Mouse (Mus musculus): ENCODE data around the gene Fgfr2.
A peak's percentile ranks its signal among the peaks of the same experiment; 100 is the strongest.

The Fgfr2 gene

GRCm38 (mm10) chr7:130938005-130938404 lies 2185.1 kb downstream of the Fgfr2 start:
- no peak for DNase-seq

- DNase-seq: no peak
These were observed 2185.8 kb downstream of the Fgfr2 start for GRCm38 (mm10) chr7:130937266-130937841.

GRCm38 (mm10) chr7:130936472-130936951 lies 2186.6 kb downstream of the Fgfr2 start:
- DNase-seq: no peak

GRCm38 (mm10) chr7:130935793-130936471 lies 2187.2 kb downstream of the Fgfr2 start, which contains the start of gene Htra1:
Gene Htra1, plus strand, starts transcription at chr7:130936111.
- no peak for DNase-seq

GRCm38 (mm10) chr7:130935421-130935792 lies 2187.7 kb downstream of the Fgfr2 start:
- no peak for DNase-seq

- no peak for DNase-seq
These were observed 2188.5 kb downstream of the Fgfr2 start for GRCm38 (mm10) chr7:130934654-130935053.

- no peak for DNase-seq
These were observed 2190.2 kb downstream of the Fgfr2 start for GRCm38 (mm10) chr7:130932921-130933320.

GRCm38 (mm10) chr7:130930401-130930800 lies 2192.7 kb downstream of the Fgfr2 start:
- no peak for DNase-seq

- DNase-seq: no peak
These were observed 2200.0 kb downstream of the Fgfr2 start for GRCm38 (mm10) chr7:130922981-130923731.

- no peak for DNase-seq
These were observed 2204.9 kb downstream of the Fgfr2 start for GRCm38 (mm10) chr7:130918260-130918659.

- DNase-seq: peak; percentile 79
These were observed 2208.3 kb downstream of the Fgfr2 start for GRCm38 (mm10) chr7:130914693-130915363.

- DNase-seq: no peak
These were observed 2212.3 kb downstream of the Fgfr2 start for GRCm38 (mm10) chr7:130910841-130911240.

GRCm38 (mm10) chr7:130904571-130905365 lies 2218.4 kb downstream of the Fgfr2 start:
- DNase-seq: no peak

GRCm38 (mm10) chr7:130903505-130904074 lies 2219.6 kb downstream of the Fgfr2 start:
- DNase-seq: no peak

- DNase-seq: no peak
These were observed 2220.2 kb downstream of the Fgfr2 start for GRCm38 (mm10) chr7:130902929-130903328.

GRCm38 (mm10) chr7:130900233-130900848 lies 2222.8 kb downstream of the Fgfr2 start:
- DNase-seq: no peak

GRCm38 (mm10) chr7:130898373-130898772 lies 2224.8 kb downstream of the Fgfr2 start:
- peak; percentile 38 for DNase-seq

GRCm38 (mm10) chr7:130897201-130897600 lies 2225.9 kb downstream of the Fgfr2 start:
- DNase-seq: no peak

GRCm38 (mm10) chr7:130896064-130896463 lies 2227.1 kb downstream of the Fgfr2 start:
- peak; percentile 30 for DNase-seq

- peak; percentile 58 for DNase-seq
These were observed 2227.6 kb downstream of the Fgfr2 start for GRCm38 (mm10) chr7:130895618-130895945.

GRCm38 (mm10) chr7:130894931-130895617 lies 2228.1 kb downstream of the Fgfr2 start:
- no peak for DNase-seq

Data from cerebellum, adult 9-10 months (tissue).